Mouse (Mus musculus) neural tube, embryonic 11.5 days (tissue): ENCODE data around the gene Gdf1. TPM values are rescaled to one million over a fixed set of nuclear protein-coding genes. Genes with fewer than 3 reads are reported as not detected.

Source experiments
- ATAC-seq: fragments of 200-750 bp; cut with Nextera tagmentation; 2 replicates; pipeline ENCODE4 v1.8.0; 2017; ENCODE audit warnings: moderate number of reproducible peaks, mild to moderate bottlenecking, moderate TSS enrichment, moderate library complexity; ENCODE audit not compliant: insufficient read depth, low FRiP score, low TSS enrichment
- DNase-seq: peaks from one replicate; pipeline ENCODE4 v3.0.0-alpha.2; 2015; ENCODE audit warnings: low spot score
- H3K27ac ChIP-seq: fragments of 300-500 bp; sonication (generic); 2 replicates; pipeline ENCODE4 v1.5.1; 2014; ENCODE audit warnings: low read depth, mild to moderate bottlenecking, low read length
- H3K27me3 ChIP-seq: fragments of 300-500 bp; sonication (generic); 2 replicates; pipeline ENCODE4 v1.6.1; 2014; ENCODE audit warnings: mild to moderate bottlenecking, low read length, mixed read lengths; ENCODE audit not compliant: control insufficient read depth, insufficient read depth
- H3K36me3 ChIP-seq: fragments of 300-500 bp; sonication (generic); 2 replicates; pipeline ENCODE4 v1.6.1; 2014; ENCODE audit warnings: mild to moderate bottlenecking, low read length, moderate library complexity, mixed read lengths; ENCODE audit not compliant: control insufficient read depth, insufficient read depth
- H3K4me1 ChIP-seq: fragments of 300-500 bp; sonication (generic); 2 replicates; pipeline ENCODE4 v1.6.1; 2014; ENCODE audit warnings: low read length, mixed read lengths; ENCODE audit not compliant: control insufficient read depth, insufficient read depth
- H3K4me2 ChIP-seq: fragments of 300-500 bp; sonication (generic); 2 replicates; pipeline ENCODE4 v1.6.1; 2014; ENCODE audit warnings: low read depth, mild to moderate bottlenecking, moderate library complexity
- H3K4me3 ChIP-seq: fragments of 300-500 bp; sonication (generic); 2 replicates; pipeline ENCODE4 v1.5.1; 2014; ENCODE audit warnings: low read depth, low read length
- H3K9ac ChIP-seq: fragments of 300-500 bp; sonication (generic); 2 replicates; pipeline ENCODE4 v1.6.1; 2014; ENCODE audit warnings: mild to moderate bottlenecking, low read length
- H3K9me3 ChIP-seq: fragments of 300-500 bp; sonication (generic); 2 replicates; pipeline ENCODE4 v1.6.1; 2016; ENCODE audit warnings: low read length; ENCODE audit not compliant: control insufficient read depth
- WGBS: fragments of 180-500 bp; shearing (Covaris S2); extraction: QIAGEN DNeasy Blood & Tissue Kit; methylation state at CpG from one replicate; pipeline ENCODE4 v1.1.7; 2014; 5-methylcytosine and 5-hydroxymethylcytosine counted together
- polyA plus RNA-seq: library from polyadenylated mRNA; unstranded; fragments of >200 nt; fragmentation: Nextera tagmentation; extraction: Ambion mirVana; gene quantifications from 2 replicates; pipeline ENCODE4 v1.2.1, GENCODE M21; 2014

Gene Gdf1
- polyA plus RNA-seq, 1 experiment from 2014 or later: 0.93 TPM

GRCm38 (mm10) chr8:70352657-70353151 lies 23.1 kb downstream of the Gdf1 start:
- peak; percentile 43 for ATAC-seq
- Histone ChIP-seq H3K4me2 (peak overlapping the region; percentile 95), H3K27me3 (no peaks in the 10 kb centered on the region), H3K4me3 (peak overlapping the region; percentile 93), H3K9me3 (no peaks in the 10 kb centered on the region), H3K4me1 (peaks cover 20% of the 10 kb centered on the region), H3K9ac (peak overlapping the region; percentile 94), H3K27ac (peak overlapping the region; percentile 80), H3K36me3 (no peaks in the 10 kb centered on the region)
- WGBS: 0% methylated on average over 53 of the region's 64 CpGs
- DNase-seq: peak; percentile 53

DNA sequence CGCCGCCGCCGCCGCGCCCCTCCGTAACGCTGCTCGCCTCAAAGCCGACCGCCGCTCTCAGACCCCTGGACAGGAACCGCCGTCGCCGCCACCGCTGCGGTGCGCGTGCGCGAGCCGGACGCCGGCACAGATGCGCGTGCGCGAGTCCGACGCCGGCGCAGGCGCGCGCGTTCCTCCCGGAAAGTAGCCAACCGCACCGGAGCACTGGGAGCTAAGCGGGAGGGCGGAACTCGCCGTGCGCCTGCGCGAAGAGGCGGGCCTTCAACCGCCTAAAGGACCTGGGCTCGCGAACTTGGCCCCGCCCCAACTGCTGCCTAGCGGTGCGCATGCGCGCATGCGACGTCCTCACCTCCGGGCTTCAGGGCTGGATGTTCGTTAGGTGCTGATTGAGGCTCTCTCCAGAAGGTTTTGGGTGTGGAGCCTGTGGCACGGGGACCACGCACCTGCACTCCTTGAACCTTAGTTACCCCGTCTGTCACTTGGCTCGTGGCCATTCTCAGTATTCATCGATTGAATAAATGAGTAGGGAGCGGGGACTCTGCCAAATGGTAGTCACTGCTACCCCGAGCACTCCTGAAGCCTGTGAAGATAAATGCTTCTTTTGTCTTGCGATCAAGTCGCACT lies 23.7 kb downstream of the Gdf1 start, which contains the start of gene Upf1:
Upf1 (minus strand) TSS at position 85 of the 624 bp plus-strand sequence.
- Histone ChIP-seq H3K36me3 (no peaks in the 10 kb centered on the region), H3K9me3 (no peaks in the 10 kb centered on the region), H3K27ac (peak within 1 kb of the TSS; percentile 80), H3K27me3 (no peaks in the 10 kb centered on the region), H3K4me3 (peak within 1 kb of the TSS; percentile 93), H3K9ac (peak within 1 kb of the TSS; percentile 94), H3K4me2 (peak within 1 kb of the TSS; percentile 95), H3K4me1 (peaks cover 20% of the 10 kb centered on the region)
- DNase-seq (peak; percentile 100), ATAC-seq (peak; percentile 82)
- WGBS: under 1% methylated on average over 62 of the region's 69 CpGs

GRCm38 (mm10) chr8:70354004-70354403 lies 24.4 kb downstream of the Gdf1 start:
- ATAC-seq (no peak), DNase-seq (no peak)
- 68% methylated on average over 4 of the region's 4 CpGs for WGBS
- Histone ChIP-seq H3K9me3 (no peaks in the 10 kb centered on the region), H3K9ac (peak overlapping the region; percentile 27), H3K27ac (no peak overlapping the region), H3K4me2 (peak overlapping the region; percentile 95), H3K36me3 (no peaks in the 10 kb centered on the region), H3K27me3 (no peaks in the 10 kb centered on the region), H3K4me1 (peaks cover 20% of the 10 kb centered on the region), H3K4me3 (no peak overlapping the region; the same call in 1 of the 2 replicates)

DNA sequence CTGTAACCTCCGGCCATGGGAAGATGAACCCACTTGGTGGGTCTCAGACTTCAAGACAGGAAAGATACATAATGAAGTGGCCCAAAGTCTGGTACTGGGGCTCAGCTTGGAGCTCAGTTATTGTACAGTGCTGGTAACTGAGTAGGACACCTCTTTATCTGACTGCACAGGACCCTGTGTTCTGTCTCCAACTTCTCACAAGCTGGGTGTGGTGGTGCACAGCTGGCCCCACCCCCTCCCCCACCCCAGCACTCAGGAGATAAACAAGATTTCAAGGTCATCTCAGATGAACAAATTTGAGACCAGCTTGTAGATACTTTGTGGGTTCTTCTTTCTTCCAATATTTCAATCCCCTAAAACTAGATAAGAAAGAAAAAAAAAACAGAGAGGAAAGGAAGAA lies 26.5 kb downstream of the Gdf1 start:
- no peak for DNase-seq
- H3K9me3 ChIP-seq: no peaks in the 10 kb centered on the region
- WGBS: 84% methylated on average over 1 of the region's 1 CpGs
- H3K27me3 ChIP-seq: no peaks in the 10 kb centered on the region
- H3K9ac ChIP-seq: no peak overlapping the region
- H3K36me3 ChIP-seq: no peaks in the 10 kb centered on the region
- no peak for ATAC-seq
- no peak overlapping the region for H3K4me3 ChIP-seq
- peaks cover 12% of the 10 kb centered on the region for H3K4me1 ChIP-seq
- no peak overlapping the region for H3K4me2 ChIP-seq
- no peak overlapping the region for H3K27ac ChIP-seq

DNA sequence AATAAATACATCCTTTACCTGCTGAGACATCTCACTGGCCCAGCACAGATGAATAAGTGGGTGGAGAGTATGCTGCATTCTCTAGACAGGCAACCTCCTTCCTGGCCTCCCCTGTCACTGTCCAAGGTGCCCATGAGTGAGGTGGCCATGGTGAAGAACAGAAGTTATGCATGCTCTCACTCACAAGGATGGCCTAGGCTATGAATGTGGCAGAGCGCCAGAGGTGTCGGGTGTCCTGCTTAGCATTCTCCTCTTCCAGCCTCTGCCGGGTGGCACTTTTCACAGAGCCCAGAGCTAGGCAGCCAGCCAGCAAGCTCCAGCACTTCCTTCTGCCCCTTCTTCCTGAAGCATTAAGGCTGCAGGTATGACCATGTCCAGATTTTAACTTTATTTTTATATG lies 29.8 kb downstream of the Gdf1 start:
- Histone ChIP-seq H3K4me3 (no peak overlapping the region), H3K4me2 (no peak overlapping the region), H3K36me3 (no peaks in the 10 kb centered on the region), H3K27ac (no peak overlapping the region), H3K9ac (no peak overlapping the region), H3K9me3 (no peaks in the 10 kb centered on the region), H3K27me3 (no peaks in the 10 kb centered on the region), H3K4me1 (no peaks in the 10 kb centered on the region)
- ATAC-seq: no peak
- no peak for DNase-seq
- WGBS: 42% methylated on average over 3 of the region's 3 CpGs

DNA sequence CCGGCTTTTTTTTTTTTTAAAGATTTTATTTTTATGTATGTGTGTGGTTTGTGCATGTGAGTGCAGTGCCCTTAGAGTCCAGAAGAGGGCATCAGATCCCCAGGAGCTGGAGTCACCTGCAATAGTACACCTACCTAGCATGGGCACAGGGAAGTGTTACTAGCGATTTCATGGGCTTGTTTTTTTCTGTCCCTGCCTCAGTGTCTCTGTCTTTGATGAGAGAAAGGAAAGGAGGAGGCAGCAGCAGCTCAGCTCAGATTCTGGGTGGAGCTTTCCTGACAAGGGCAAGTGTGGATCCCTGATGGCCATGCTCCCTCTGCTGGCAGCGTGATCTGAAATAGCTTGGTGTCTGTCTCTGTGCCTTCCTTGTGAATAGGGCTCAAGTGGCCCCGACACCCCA lies 31.2 kb downstream of the Gdf1 start:
- Histone ChIP-seq H3K36me3 (no peaks in the 10 kb centered on the region), H3K4me2 (no peak overlapping the region), H3K9me3 (no peaks in the 10 kb centered on the region), H3K27me3 (no peaks in the 10 kb centered on the region), H3K4me3 (no peak overlapping the region), H3K4me1 (no peaks in the 10 kb centered on the region), H3K27ac (no peak overlapping the region), H3K9ac (no peak overlapping the region)
- ATAC-seq: no peak
- no peak for DNase-seq
- WGBS: 52% methylated on average over 4 of the region's 4 CpGs

- H3K4me3 ChIP-seq: no peak overlapping the region
- no peak overlapping the region for H3K9ac ChIP-seq
- DNase-seq: no peak
- no peak overlapping the region for H3K4me2 ChIP-seq
- H3K36me3 ChIP-seq: no peaks in the 10 kb centered on the region
- no peaks in the 10 kb centered on the region for H3K4me1 ChIP-seq
- 75% methylated on average over 10 of the region's 10 CpGs for WGBS
- no peaks in the 10 kb centered on the region for H3K9me3 ChIP-seq
- no peak overlapping the region for H3K27ac ChIP-seq
- H3K27me3 ChIP-seq: no peaks in the 10 kb centered on the region
- ATAC-seq: no peak
Measured at GRCm38 (mm10) chr8:70361484-70362032, 31.9 kb downstream of the Gdf1 start.

- DNase-seq (no peak), ATAC-seq (no peak)
- Histone ChIP-seq H3K9ac (no peak overlapping the region), H3K27ac (no peak overlapping the region), H3K9me3 (no peaks in the 10 kb centered on the region), H3K4me2 (no peak overlapping the region), H3K4me1 (no peaks in the 10 kb centered on the region), H3K36me3 (no peaks in the 10 kb centered on the region), H3K4me3 (no peak overlapping the region), H3K27me3 (no peaks in the 10 kb centered on the region)
- WGBS: 51% methylated on average over 5 of the region's 5 CpGs
Measured at GRCm38 (mm10) chr8:70364066-70364465, 34.4 kb downstream of the Gdf1 start.

DNA sequence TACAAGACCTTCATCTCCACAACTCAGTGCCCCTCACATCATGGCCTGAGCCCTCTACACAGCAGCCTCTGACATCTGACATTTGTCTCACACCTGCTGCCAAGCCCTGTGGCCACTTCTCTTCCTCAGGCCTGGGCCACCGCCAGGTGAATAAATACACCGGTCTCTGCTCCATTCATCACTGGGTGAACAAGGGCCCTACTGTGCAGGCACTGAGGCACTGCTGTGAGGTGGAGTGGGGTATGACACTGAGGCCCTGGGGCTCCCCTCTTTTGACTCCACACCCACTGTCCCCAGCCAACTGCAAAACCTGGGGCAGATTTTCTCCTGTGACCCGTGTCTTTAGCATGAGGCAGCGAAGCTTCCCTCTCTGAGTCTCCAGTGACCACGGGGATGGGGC lies 37.0 kb downstream of the Gdf1 start:
- ATAC-seq: no peak
- Histone ChIP-seq H3K4me2 (no peak overlapping the region), H3K36me3 (no peaks in the 10 kb centered on the region), H3K4me3 (no peak overlapping the region), H3K4me1 (no peaks in the 10 kb centered on the region), H3K27me3 (peaks cover 3% of the 10 kb centered on the region), H3K9ac (no peak overlapping the region), H3K9me3 (no peaks in the 10 kb centered on the region), H3K27ac (no peak overlapping the region)
- no peak for DNase-seq
- WGBS: 60% methylated on average over 5 of the region's 5 CpGs
